Mouse (Mus musculus) stomach, postnatal 0 days (tissue): ENCODE results near the gene Pabpc4l.

Experiments
- CTCF ChIP-seq: IDR thresholded peaks from 2 replicates; pipeline ENCODE4 v1.5.1; 2016; ENCODE audit warnings: antibody characterized with exemption, low read depth, mild to moderate bottlenecking, moderate library complexity
- EP300 ChIP-seq: optimal IDR thresholded peaks from 2 replicates; pipeline ENCODE3; 2016; ENCODE audit warnings: antibody characterized with exemption

GRCm38 (mm10) chr3:46447481-46448265 lies at the start of gene Pabpc4l:
- TF ChIP-seq CTCF (no peak), EP300 (no peak)
